Mouse (Mus musculus): ENCODE results near the gene Arl9.
"Not testable (repeated sequence)": the region's sequence is repeated elsewhere in the genome, so short reads cannot be mapped to it uniquely, and the experiment has no call there.

Arl9 gene

DNA sequence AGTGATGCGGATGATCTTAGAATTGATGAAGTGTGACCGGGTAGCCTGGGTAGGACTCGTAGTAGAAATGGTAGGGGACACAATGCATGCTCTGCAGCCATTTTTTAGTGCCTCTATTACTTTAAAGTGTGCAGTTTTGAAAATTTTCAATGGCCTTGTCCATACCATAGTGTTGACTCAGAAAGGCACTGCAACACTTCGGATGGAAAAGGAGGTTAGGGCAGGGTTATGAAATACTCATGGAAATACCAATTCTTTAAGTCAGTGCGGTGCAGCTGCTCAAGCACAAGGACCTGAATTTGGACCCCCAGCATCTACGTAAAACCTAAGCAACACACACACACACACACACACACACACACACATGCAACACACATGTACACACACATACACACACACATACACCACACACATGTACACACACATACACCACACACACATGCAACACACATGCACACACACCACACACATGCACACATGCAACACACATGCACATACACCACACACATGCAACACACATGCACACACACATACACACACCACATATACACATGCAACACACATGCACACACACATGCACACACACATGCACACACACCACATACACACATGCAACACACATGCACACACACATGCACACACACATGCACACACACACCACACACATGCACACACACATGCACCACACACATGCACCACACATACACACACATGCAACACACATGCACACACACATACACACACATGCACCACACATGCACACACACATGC is at the start of gene Arl9:
Gene Arl9, plus strand, starts transcription at position 5 of the 771 bp plus-strand sequence.
- no peak for DNase-seq (ENCODE audit: inconsistent ontology term)

DNA sequence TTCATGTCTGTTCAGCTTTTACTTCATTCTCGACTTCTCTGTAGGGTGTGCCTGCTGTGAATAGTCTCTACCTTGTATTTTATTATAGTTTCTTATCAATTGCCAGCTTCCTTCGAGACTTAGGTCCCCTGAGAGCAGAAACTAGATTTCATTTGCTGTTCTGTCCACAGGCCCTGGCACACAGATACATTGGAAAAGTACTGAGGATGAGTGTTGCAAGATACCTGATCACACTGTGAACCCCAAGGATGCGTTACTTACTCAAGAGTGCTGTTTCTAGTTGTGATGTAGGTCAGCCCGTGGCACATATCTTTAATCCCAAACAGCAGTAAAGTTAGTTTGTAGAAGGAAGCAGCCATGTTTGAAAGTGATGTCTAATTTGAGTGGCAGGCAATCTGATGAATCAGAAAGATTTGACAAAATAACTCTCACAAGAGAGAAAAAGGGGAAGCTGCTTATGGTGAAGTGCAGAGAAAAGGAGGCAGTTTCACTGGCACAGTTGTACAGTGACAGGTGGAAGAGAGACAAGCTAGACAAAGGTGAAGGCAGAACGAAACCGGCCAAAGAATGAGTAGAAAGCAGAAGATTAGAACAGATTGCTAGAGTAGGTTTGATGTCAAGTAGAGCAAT is 49.5 kb upstream of the Arl9 start:
- no peak for DNase-seq (ENCODE audit: inconsistent ontology term)

DNA sequence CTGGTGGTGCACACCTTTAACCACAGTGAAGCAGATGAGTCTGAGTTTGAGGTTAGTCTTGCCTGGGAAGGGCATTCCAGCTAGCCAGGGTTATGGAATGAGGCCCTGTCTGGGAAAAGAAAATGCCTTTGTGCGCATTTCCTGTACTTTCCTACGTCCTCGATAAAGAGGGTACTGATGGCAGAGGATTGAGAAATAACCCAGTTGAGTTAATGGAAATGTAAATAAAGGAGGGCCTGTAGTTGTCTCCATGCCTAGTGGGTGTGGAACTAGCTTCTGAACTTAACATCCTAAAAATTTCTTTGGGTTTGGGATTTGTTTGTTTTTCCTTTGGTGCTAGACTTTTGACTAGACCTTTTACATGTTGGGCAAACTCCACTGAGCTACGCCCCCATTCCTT is 48.4 kb upstream of the Arl9 start:
- DNase-seq (ENCODE audit: inconsistent ontology term): no peak

DNA sequence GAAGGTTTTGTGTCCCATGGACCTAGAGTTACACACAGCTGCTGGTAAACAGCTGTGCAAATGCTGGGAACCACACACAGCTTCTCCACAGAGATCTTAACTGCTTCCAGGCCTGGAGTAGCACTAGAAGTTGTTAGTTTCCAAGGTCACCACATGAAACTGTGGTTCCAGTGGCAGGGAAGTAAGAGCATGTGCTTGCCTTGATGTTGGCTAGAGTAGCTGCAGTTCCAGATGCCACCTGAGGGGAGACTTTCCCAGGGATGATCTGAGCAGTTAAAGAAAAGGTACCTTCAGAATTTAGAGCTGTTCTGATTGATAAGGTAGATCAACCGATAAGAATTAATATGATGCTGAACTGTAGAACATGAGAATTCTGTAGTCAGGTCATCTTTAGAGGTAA is 45.9 kb upstream of the Arl9 start:
- DNase-seq (ENCODE audit: inconsistent ontology term): no peak

DNA sequence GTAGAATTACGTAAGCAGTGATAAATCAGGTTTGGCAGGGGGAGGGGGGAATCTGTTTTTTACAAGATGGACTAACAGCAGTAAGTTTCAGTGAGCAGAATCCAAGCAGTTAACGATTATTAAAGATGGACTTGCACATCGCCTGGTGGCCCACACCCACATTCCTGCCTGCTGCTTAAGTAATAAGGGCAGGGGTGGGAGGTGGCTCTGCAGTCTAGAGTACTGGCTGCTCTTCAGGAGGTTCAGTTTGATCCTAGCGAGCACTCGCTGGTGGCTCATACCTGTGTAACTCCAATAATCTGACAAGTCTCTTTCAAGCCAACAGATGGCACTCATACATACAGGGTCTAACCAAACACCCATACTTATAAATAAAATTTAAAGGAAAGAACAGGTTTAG is 44.3 kb upstream of the Arl9 start:
- DNase-seq (ENCODE audit: inconsistent ontology term): no peak

DNA sequence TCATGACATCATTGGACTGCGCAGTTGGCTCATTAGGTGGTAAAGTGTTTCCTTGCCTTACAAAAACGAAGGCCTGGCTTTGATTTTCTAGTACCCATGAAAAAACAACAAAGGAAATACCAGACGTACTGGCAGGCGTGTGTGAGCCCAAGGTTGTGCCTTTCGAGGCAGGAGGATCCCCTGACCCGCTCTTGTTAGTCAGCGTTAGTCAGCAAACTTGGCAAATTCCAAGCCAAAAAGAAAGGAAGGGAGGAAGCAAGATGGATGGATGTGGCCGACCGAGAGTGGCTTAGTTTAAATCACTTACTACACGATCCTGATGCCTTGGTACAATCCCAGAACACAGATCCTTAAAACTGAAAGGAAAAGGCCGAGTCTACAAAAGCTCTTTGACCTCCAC is 41.3 kb upstream of the Arl9 start:
- no peak for DNase-seq (ENCODE audit: inconsistent ontology term)

DNA sequence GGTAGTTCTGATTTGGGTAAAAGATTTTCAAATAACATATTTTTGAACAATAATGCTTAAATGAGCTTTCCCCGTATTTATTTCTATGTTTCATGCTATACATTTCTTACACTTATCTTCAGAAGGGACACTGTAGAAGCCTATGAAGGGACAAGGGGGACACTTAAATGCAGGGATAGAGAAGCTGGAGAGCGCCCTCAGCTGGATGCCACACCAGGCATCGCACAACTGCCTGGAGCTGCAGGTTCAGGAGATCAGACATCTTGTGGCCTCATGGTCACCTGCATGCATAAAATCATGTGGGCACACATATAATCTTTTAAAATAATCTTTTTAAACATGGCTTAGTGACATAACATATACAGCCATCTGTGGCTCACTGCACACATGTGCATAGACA is 39.2 kb upstream of the Arl9 start:
- no peak for DNase-seq (ENCODE audit: inconsistent ontology term)

DNA sequence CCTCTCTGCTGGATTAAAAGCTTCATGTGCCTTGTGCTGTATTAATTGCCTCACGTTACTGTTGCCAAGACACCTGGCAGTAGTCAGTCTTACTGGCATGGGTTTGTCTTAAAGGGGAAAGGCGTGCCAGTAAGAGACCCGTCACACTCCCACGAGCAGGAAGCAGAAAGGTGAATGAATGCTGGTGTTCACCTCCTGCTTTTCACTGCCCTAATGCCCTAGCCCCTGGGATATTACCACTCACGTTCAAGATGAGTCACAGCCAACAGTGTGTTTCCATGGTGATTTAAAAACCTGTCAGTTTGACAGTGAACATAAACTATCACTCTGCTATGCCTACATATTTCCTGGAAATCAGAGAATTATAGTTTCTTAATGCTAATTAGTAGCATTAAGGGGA is 34.6 kb upstream of the Arl9 start:
- DNase-seq (ENCODE audit: inconsistent ontology term): no peak

DNA sequence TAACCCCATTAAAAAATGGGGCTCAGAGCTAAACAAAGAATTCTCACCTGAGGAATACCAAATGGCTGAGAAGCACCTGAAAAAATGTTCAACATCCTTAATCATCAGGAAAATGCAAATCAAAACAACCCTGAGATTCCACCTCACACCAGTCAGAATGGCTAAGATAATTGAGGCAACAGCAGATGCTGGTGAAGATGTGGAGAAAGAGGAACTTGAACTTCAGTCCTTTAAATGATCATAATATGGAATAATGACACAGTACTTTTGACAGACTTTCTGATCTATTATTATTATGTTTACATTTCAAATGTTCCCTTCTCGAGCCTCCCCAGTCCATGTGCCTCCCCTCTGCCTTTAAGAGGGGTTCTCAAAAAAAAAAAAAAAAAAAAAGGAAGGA is 32.7 kb upstream of the Arl9 start:
- not testable (repeated sequence) for DNase-seq (ENCODE audit: inconsistent ontology term)

DNA sequence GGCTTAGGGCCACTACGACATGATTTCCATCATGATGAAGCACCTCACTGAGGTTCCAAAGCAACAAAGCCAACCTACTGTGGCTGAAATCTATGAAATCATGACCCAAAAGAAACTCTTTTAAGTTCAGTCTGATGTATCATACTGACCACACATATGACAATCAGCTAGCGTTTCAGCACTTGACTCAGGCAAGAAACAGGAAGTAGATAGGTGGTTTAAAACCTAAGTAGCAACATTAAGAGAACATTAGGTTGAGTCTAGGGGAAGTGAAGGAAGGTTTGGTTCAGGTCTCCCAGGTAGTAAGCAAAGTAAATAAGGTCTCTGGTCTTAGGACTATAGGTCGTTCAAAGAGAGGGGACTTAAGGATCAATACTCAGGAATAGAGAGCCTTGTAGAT is 30.4 kb upstream of the Arl9 start:
- DNase-seq (ENCODE audit: inconsistent ontology term): no peak

DNA sequence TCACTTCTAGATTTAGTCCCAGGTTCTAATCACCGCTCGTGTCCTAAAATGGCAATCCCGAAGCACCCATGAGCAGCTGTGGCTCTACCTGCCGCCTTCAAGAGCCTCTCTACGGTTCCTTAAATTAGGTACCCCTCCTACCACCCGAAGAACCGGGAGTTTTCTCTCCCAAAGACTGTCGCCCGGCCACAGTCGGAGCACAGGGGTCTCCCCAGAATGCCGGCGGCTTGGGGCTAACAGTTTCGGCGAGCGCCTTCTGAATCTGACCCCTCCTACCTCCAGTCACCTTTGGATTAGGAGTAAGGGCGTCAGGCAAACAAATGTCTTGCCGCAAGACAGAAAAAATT is 29.7 kb upstream of the Arl9 start:
- DNase-seq (ENCODE audit: inconsistent ontology term): no peak

DNA sequence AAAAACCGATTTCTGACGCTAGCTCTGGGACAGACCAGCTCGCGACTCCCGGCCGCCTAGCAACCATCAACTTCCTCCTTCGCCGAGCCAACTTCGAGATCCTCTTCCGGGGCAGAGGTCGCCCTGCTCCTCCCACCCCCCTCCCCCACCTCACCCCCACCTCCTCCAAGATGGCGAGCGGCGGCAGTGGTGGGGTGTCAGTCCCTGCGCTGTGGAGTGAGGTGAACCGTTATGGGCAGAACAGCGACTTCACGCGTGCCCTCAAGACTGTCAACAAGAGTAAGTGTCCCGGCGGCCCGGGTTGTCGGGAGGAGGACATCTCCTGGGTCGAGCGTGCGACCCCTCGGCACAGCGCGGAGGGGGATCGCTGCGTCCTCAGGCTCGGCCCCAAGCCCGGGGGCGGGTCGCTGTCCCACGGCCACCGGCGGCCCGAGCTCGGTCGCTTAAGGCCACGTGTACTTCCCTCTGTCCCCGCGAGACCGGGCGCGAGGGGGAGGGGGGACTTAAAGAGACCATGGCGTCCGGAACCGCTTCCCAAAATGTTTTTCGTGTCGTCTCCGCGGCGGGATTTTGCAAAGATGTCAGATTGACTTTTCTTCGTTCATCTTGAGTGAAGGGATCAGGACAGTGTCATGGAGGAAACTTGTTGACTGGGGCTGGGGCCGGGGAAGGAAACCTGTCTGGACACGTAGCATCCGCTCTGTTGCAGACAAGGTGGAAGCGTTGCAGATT is 29.1 kb upstream of the Arl9 start, which contains the start of gene Srp72:
Gene Srp72, plus strand, starts transcription at position 130 of the 732 bp plus-strand sequence.
- peak; percentile 95 for DNase-seq (ENCODE audit: inconsistent ontology term)

DNA sequence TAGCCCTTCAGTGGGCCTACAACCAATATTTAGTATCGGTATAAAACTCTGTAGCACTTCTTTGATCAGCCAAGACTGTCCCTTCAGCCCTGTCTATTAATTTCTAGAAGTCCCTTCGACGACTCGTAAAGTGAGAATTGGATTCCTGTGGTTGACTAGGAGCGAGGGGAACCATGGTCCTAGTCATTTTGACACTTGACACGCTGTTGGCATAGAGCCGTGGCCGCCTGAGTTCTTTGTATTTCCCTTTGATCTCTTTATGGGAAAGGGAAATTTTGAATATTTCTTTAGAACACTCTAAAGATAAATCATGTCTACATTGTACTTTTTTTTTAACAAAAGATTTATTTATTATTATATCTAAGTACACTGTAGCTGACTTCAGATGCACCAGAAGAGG is 28.1 kb upstream of the Arl9 start:
- no peak for DNase-seq (ENCODE audit: inconsistent ontology term)

DNA sequence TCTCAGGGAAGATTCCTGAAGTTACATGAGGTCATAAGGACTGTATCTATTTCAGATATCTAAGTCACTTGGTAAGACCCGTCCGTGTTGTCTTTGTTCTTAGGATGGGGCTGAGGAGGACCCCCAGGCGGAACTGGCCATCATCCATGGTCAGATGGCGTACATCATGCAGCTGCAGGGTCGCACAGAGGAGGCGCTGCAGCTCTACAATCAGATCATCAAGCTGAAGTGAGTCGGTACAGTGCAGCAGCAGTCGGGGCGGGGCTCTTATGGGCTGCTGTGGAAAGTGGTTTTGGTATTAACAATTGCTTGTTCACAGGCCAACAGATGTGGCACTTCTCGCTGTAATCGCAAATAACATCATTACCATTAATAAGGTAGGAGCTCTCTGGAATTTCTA is 19.8 kb upstream of the Arl9 start:
- no peak for DNase-seq (ENCODE audit: inconsistent ontology term)

DNA sequence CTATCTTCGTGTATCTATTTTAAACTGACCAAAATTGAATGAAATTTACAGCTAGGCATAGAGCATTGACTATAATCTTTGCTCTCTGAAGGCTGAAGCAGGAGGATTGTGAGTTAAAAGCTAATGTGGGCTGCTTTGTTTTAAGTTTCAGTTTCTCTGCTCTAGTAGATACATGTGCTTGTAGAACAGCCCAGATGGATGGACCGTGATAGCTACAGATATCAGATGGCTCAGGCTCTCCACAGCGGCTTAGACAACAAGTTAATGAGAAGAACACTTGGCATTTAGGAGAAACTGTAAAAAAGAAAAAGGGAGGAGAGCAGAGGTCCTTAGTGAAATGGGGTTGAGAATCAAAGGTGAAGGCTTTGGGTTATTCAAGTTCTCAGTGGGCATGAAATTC is 13.1 kb upstream of the Arl9 start:
- no peak for DNase-seq (ENCODE audit: inconsistent ontology term)

DNA sequence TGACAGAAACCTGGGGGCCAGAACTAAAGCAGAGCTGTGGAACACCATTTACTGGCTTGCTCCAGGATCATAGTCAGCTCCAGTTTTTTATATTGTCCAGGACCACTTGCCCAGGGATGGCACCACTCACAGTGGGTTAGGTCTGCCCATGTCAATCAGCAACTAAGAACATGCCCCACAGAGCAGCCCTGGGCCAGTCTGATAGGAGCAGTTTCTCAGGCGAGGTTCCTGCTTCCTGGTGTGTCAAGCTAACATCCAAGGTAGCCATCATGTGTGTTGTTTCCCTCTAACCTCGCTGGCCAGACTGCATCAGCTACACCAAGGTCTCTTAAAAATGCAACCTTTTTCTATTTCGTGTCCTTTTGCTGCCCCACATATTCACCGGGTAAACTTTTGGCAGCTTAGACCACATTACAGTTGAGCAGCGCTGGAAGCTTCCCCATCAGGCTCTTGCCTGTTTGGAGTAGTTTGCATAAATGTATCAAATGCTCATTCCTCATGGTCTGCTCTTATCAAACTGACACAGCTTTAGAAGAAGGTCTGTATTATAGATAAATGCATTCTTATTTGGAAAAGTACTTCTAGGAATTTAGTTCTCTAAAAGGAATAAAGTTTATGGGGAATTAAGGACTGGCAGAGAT is 10.6 kb upstream of the Arl9 start:
- no peak for DNase-seq (ENCODE audit: inconsistent ontology term)

DNA sequence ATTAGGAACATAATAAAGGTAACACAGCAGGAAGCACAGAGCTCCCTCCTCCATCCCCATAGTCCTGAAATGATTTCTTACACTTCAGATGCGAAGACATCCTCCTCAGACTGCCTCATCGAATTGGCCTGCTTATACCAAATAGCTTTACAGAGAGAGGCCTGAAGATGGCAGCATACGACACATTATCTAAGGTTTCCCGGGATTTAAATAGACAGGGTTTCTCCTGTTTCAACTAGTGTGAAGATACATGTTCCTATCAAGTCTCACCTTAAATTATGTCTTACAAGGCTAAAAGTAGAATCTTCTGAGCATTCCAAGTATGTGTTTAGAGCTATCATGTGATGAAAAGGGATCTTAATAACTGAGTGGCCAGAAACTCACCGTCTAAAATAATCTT is 5.4 kb upstream of the Arl9 start:
- no peak for DNase-seq (ENCODE audit: inconsistent ontology term)

DNA sequence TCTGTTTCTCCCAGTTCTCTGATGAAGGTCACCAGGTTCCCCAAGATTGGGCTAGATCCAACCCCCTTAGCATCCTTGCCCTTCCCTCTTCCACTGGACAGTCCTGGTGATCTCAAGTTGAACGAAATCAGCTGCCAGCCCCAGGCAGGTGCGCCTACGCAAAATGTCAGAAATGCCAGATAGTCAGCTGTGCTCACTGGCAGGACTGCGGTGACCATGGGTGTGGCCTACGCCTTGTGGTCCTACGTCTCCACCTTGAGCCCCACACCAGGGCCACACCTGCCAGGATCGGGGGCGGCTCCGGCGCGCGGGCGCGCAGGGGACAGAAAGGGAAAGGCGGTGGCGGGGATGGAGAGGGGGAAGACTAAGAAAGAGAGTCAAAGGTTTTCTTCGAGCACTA is 2.7 kb upstream of the Arl9 start:
- DNase-seq (ENCODE audit: inconsistent ontology term): no peak

DNA sequence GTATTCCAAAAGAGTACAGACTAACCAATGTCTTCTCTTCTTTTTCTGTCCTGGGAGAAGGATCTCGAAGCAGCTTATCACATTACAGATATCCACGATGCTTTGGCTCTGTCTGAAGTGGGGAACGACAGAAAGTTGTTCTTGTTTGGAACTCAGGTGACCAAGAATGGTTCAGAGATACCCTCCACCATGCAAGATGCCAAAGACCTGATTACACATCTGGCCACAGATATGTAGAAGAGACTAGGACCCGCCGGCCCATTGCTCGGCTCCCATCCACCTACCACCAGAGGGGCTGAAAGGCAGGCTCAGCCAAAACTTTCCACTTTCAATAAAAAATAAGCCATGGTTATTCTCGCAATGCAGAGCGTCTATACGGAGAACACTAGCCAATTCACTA is 6.5 kb downstream of the Arl9 start:
- no peak for DNase-seq (ENCODE audit: inconsistent ontology term)

DNA sequence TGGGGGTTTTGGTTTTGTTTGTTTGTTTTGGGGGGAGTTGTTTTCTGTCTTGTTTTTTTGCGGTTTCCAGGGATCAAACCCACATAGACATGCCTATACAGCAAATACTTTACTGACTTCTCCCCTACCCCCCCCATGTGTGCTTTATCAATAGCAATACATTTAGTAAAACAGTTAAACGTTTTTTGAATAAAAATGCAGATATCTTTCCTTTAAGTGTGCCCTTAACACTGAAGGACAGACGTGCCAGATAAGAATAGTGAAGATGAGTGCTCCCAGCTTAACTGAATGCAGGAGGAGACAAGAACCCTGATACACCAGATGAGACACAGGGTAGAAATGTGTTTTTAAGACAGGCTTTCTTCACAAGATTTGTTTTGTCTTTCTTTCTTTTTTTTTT is 7.2 kb downstream of the Arl9 start:
- no peak for DNase-seq (ENCODE audit: inconsistent ontology term)

DNA sequence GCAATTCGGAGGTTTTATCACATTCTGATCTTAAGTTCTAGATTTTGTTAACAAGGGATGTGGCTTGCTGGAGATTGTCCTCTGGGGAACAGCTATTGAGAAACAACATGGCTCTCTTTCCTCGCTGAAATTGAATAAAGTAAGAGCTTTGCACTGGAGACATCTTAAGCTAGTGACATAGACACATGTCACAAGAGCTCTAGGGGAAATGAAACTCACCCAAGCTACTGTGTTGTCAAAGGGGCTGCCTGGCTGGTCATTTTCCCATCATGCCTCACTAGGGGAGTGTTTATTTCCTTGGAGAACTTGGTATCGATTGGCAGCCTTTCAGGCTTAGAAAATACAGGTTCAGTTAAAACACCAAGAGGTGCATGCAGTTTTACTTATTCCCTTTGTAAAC is 9.3 kb downstream of the Arl9 start:
- no peak for DNase-seq (ENCODE audit: inconsistent ontology term)

All from Muller cell, postnatal 12 days (primary cell).